Mouse (Mus musculus) gastrocnemius, postnatal 14 days (tissue): ENCODE data around the gene Tpt1. TPM values are rescaled to one million over a fixed set of nuclear protein-coding genes. Genes with fewer than 3 reads are reported as not detected.
"Not testable (repeated sequence)": the region's sequence is repeated elsewhere in the genome, so short reads cannot be mapped to it uniquely, and the experiment has no call there.

ENCODE experiments used
- DNase-seq: peaks from one replicate; pipeline ENCODE4 v3.0.0; 2021; ENCODE audit warnings: mixed read lengths
- intact Hi-C: fragments of 180-260 bp; cut with DNase I; formaldehyde crosslinking; loops from one replicate; pipeline ENCODE4 v1.15.1; 2025; ENCODE audit warnings: low total_unique reads
- long read RNA-seq, 2 experiments: library from polyadenylated mRNA; stranded (forward); transcript quantifications; one replicate each; pipeline ENCODE4 v2.0.0; 2021
- total RNA-seq, 2 experiments: library from RNA; stranded (reverse); gene quantifications; 2 replicates each; pipeline ENCODE4 v1.2.3; 2021

Gene Tpt1
- 1,000 to 10,000 TPM; 3,074 to 3,192 TPM for total RNA-seq
- long read RNA-seq, experiment 1, transcript Tpt1-201 (6 exons, 1,169 nt) = major isoform, 443 of 462 reads
- long read RNA-seq, experiment 1, partial matches to known transcripts = 17 of 462 reads
- long read RNA-seq, experiment 1, other reads (novel, unspliced or antisense) = 2 of 462 reads
- long read RNA-seq, experiment 2, transcript Tpt1-201 (6 exons, 1,169 nt) = major isoform, 562 of 583 reads
- long read RNA-seq, experiment 2, partial matches to known transcripts = 14 of 583 reads
- long read RNA-seq, experiment 2, other reads (novel, unspliced or antisense) = 7 of 583 reads

DNA sequence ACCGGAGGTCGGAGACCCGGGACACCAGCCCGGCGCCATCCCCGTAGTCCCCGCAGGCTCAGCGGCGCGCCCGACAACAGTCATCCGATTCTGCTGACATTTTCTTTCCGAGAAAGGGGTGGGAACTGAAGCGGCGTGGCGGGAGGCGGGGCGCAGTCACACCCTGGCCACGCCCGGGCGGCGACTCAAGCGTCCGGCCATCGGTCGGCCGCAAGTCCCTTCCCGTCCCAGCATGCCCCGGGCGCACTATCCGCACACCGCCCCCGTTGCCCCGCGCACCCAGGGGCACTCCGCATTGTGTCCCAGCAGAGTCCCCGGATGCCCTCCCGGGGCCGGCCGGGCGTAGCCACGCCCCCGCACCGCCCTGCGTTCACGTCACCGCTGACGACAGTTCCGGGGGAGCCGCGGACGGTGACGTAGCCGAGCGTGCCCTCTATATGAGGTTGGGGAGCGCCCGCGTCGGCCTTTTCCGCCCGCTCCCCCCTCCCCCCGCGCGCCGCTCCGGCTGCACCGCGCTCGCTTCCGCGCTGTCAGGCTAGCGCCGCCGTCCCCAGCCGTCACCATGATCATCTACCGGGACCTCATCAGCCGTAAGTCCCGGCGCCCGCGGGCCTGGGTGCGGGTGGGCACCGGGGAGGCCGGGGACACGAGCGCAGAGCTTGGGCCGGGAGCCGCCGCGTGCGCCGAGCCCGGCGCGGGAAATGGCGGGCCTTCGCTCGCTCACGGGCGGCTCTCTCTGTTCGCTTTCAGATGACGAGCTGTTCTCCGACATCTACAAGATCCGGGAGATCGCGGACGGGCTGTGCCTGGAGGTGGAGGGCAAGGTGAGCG, at the start of gene Tpt1:
Gene Tpt1 (plus strand): TSS at position 227 of the 831 bp plus-strand sequence.
- intact Hi-C loops = no loop called here
- DNase-seq = peak; percentile 99

GRCm38 (mm10) chr14:75795918-75796317, 49.0 kb upstream of the Tpt1 start:
- intact Hi-C loops = no loop called here
- no peak for DNase-seq

- no peak for DNase-seq
- intact Hi-C loops = no loop called here
These were observed 47.0 kb upstream of the Tpt1 start for GRCm38 (mm10) chr14:75797769-75798386.

DNA sequence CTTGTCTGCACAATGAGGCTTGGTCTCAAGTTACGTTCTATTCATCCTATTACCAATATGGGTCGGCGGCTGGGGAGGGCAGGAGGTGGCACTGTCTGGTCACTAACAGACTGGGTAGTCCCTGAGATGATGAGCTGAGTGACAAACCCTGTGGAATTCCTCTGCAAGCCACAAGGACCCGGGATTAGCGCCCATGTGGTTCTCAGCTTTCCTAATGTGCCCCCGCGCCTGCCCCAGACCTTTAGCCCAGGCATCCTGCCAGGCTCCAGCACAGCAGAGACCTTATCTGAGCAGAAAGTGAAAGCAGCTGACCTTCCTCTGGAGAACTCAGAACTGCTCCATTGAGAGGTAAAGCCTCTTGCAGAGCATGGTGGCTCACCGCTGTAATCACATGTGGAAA, 37.1 kb upstream of the Tpt1 start:
- peak; percentile 80 for DNase-seq
- intact Hi-C loops = no loop called here

GRCm38 (mm10) chr14:75809931-75810330, 35.0 kb upstream of the Tpt1 start:
- intact Hi-C loops = no loop called here

DNA sequence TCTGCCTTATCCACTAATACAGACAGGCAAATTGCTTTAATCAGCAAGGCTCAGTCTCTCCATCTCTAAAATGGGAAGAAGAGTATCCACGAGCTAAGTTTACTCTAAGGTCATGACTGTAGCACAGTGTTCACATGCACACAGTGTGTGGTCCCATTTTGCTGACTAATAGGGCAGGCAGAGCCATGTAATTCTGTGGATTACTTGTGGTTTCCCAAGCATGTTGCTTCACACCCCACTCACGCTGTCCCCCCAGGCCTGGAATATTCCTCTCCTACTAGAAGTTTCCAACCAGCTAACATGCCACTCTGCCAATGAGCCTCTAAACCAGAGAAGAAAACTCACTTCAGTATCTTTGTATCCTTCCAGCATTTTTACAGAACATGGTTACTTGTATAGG, 26.4 kb upstream of the Tpt1 start:
- intact Hi-C loops = no loop called here

More at GRCm38 (mm10) chr14:75809931-75810330, 35.0 kb upstream of the Tpt1 start:
- no peak for DNase-seq

DNA sequence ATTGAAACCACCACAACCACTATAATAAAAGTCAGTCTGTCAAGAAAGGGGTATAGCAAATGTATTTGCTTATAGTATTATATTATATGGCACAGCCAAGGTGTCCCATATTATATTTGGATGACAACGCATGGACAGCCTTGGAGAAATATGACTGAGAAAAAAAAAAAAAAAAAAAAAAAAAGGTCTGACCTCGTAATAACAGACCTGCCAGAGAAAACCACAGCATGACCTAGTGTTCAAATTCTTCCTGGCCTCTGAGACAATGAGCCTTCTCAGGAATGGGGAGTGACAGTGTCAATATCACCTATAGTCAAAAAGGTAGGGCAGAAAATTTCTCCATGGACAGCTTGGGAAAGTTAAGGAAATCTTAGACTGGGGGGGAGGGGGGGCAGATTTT, 25.6 kb upstream of the Tpt1 start:
- intact Hi-C loops = no loop called here

More for the DNA sequence above, 26.4 kb upstream of the Tpt1 start:
- DNase-seq = no peak

DNA sequence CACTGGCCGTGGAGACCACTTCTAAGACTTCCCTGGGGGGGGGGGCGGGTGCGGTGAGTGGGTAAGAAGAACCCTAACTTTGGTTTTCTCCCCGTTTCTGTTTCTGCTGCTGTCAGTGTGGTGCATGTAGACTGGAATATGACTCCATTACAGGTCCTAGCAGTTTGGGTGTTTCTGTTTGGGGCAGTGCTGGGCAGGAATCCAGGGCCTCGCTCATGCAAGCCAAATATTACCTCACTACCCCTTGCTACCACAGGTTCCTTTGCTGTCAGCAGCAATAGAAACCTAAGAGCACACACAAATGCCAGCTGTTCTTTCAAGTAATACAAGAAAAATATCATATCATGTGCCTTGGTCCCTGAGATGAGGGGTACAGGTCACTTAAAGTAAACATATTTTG, 24.9 kb upstream of the Tpt1 start:
- intact Hi-C loops = no loop called here

More for the DNA sequence above, 25.6 kb upstream of the Tpt1 start:
- DNase-seq = no peak

DNA sequence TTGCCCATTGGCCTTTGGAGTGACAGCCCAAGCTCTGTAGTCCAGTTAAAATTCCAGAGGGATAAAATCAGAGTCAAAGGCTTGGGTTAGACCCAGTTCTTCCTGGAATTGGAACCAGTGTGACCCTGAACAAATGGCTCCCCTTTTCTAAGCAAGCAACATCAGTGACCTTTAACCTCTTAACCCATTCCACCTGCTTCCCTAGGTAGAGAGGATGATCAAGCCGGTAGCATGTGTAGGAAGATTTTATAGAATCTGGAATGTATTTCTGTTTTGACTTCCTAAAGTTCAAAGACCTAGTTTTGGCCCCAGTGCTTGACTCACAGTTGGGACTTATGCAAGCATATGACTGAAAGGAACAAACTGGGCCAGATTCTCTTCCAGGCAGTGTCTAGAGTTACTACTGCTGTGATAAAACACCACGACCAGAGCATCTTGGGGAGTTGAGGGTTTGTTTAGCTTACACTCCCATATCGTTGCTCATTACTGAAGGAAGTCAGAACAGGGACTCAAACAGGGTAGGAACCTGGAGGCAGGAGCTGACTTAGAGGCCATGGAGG, 18.0 kb upstream of the Tpt1 start:
- no peak for DNase-seq
- intact Hi-C loops = no loop called here

More for the DNA sequence above, 24.9 kb upstream of the Tpt1 start:
- DNase-seq = peak; percentile 48

DNA sequence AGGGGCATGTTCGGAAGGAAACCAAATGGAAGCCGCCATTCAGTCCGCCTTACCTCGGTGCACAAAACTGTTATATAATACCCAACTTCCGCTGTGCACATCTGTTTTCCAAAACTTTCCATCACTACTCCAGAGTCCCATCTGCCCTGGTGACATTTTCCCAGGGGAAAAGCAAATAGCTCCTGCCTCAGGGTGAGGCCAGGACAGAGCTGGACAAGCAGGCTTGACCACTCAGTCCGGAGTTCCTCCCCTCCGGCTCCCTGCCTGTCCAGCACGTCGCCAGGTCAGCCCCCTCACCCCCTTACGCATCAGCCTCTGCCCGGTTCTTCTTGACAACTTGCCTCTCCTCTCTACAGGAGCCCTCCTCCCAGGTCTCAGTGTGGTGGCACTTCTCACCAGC, 16.7 kb upstream of the Tpt1 start:
- intact Hi-C loops = no loop called here
- no peak for DNase-seq

DNA sequence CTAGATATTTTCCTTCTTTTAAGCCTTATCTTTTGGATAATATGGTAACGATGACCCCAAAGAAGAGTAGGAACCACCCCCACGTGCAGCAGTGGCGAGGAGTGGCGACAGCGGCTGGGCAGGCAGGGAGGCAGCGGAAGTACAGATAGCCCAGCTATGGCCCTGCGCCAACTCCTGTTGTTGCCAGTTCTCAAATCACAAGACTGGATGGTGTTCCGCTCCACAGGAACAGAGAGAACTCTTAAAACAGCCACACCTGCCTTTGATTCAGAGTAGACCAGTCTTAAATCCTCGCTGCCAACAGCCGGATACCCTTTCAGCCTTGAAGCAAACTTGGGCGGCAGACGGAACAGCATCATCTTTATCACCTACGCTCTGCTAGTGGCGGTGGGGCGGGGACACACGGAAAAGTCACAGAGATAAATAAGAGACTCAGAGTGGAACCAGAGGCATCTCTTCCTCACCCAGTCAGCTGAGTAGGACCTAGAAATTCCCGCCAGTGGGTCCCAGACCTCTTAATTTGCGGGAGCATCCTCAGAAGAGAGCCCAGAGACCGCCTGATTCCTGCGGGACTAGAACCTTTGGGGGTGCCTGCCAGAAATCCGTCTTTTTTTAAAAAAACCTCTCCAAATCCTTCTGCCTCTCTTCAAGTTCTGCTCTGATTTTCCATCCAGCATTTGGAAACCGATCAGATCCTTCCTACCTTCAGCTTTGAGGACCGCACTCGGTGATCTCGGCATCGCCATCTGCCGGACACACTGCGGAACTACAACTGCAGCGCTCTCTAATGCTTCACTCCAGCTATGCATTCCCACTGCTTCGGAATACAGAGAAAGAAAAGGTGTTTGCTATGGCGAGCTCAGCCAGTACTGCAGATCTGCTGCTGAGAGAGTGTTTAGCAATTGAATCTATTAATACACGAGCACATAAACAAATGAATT, 15.8 kb upstream of the Tpt1 start:
- DNase-seq = peak; percentile 81
- intact Hi-C loops = no loop called here

DNA sequence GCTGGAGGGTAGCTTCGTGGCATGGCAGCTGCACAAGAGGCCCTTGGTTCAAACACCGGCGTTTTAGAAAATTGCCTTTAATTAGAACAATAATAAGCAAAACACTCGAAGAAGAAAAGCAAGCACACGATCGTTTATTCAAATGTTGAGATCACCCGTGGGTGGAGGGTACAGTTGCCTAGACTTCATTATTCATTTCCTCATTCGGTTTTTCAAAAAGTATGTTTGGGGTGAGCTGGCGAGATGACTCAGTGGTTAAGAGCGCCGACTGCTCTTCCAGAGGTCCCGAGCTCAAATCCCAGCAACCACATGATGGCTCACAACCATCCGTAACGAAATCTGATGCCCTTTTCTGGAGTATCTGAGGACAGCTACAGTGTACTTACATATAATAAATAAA, 15.1 kb upstream of the Tpt1 start:
- DNase-seq, intact Hi-C loops: not testable (repeated sequence)

DNA sequence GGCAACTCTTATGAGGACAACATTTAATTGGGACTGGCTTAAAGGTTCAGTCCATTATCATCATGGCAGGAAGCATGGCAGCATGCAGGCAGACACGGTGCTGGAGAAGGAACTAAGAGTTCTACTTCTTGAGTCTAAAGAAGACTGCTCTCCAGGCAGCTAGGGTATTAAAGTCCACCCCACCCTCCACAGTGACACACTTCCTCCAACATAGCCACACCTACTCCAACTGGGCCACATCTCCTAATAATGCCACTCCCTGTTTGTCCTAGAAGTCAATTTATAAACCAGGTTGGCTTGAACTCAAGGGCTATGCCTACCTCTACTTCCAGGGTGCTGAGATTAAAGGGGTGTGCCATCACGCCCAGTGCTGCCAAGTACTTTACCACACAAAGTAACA, 12.9 kb upstream of the Tpt1 start:
- no peak for DNase-seq
- intact Hi-C loops = no loop called here

DNA sequence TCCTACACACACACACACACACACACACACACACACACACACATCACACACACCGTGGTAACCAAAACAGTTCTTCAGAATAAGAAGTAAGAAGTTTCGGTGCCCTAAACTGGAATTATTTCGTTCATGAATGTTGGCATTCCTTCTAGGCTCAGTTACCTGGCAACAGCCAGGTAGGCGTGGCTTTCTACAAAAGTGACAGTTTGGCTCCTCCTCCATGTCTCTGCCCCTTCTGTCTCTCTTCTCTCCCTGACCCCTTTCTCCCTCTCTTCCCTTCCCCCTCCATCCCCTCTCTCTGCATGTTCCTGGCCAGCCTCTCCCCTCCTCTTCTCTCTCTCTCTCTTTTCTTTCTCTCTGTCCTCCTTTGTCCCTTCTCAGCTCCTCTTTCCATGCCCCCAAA, 11.9 kb upstream of the Tpt1 start:
- intact Hi-C loops = no loop called here
- no peak for DNase-seq

GRCm38 (mm10) chr14:75833546-75834250, 11.2 kb upstream of the Tpt1 start:
- intact Hi-C loops = no loop called here
- no peak for DNase-seq

GRCm38 (mm10) chr14:75834251-75834738, 10.6 kb upstream of the Tpt1 start:
- intact Hi-C loops = no loop called here
- DNase-seq = peak; percentile 57

GRCm38 (mm10) chr14:75834739-75835381, 10.0 kb upstream of the Tpt1 start:
- intact Hi-C loops = no loop called here
- peak; percentile 60 for DNase-seq

DNA sequence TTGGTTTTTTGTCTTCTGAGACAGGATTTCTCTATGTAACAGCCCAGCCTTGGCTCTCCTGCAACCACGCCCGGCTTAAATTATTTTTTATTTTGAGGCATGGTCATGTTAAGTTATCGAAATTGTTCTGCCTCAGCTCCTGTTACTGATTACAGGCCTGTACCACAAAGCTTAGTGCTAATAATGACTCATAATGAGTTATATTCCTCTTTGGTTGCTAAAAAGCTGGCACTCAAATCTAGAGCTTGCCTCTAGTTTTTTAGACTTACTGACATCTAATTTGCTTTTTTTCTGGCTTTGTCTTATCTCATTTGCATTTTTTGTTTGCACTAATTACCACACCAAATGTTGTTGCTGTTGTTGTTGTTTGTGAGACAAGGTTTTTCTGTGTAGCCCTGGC, 8.3 kb upstream of the Tpt1 start:
- no peak for DNase-seq
- intact Hi-C loops = no loop called here
